8 mouse cellular contexts compared by ENCODE assay signal in the genomic region with DNA sequence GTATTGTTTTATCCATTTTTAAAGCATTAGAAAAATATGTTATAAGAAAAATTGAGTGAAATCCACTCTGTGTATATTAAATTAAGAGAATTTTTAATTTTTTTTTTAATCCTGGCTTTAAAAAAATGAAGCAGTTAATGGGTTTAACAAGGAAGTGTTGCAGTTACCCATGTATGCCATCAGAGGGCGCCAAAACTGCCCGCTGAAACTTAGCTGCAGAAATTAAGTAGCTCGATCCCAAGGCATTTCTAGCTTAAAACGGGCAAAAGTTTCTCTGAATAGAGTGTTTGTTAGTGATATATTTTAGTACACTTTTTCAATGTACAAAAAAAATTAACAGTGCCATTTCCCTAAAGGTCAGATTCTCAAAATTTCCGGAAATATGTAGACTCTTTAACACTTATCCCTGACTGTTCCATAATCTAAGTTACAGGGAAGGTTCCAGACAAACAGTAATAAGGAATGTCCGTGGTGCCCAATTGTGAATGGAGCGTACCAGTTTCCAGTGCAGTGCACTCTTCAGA.
A peak's percentile ranks its signal among the peaks of the same experiment; 100 is the strongest.
DNase-seq lines count a peak whose midpoint lies in the region; ATAC-seq and TF ChIP-seq lines count a peak whose summit lies in the region.

No protein-coding gene starts in this region.

- no peaks in the 10 kb centered on the region for H3K36me3 ChIP-seq in kidney, adult 2 months (ENCODE audit: control insufficient read depth, insufficient read depth, low read length)
- no peaks in the 10 kb centered on the region for H3K36me3 ChIP-seq in kidney, embryonic 14.5 days (ENCODE audit: control insufficient read depth, insufficient read depth, low read length)
- H3K36me3 ChIP-seq in midbrain, embryonic 15.5 days (replicated peaks) = no peaks in the 10 kb centered on the region

- H3K9ac ChIP-seq in kidney, embryonic 14.5 days (ENCODE audit: low read depth, low read length) = no peak overlapping the region
- H3K9ac ChIP-seq in midbrain, embryonic 15.5 days = no peak overlapping the region

- H3K4me1 ChIP-seq in kidney, adult 2 months (ENCODE audit: control insufficient read depth, insufficient read depth, low read length) = no peaks in the 10 kb centered on the region
- no peaks in the 10 kb centered on the region for H3K4me1 ChIP-seq in kidney, embryonic 14.5 days (ENCODE audit: control insufficient read depth, insufficient read depth, low read length)
- peaks cover 2% of the 10 kb centered on the region; the same call in 1 of the 2 replicates for H3K4me1 ChIP-seq in midbrain, embryonic 15.5 days

- POLR2A ChIA-PET in Patski (lab: Charles Lee) = no interaction called here

- no peak for TF ChIP-seq POLR2A in kidney, adult 2 months (IDR thresholded peaks at IDR 0.05; ENCODE audit: low read depth, low read length)

- in situ Hi-C loops in Patski (cut with MboI; ENCODE audit: low pct_unique_long_range_greater_than_20kb) = no loop called here

- H3K27ac ChIP-seq in kidney, adult 2 months (ENCODE audit: insufficient read depth, low read depth, low read length) = no peak overlapping the region
- no peak overlapping the region for H3K27ac ChIP-seq in kidney, embryonic 14.5 days (ENCODE audit: low read depth, low read length)
- H3K27ac ChIP-seq in midbrain, embryonic 15.5 days = no peak overlapping the region

- peak; percentile 61 for TF ChIP-seq CTCF in kidney, adult 2 months (conservative IDR thresholded peaks at IDR 0.05; ENCODE audit: insufficient read depth, insufficient read length, low read depth, low read length)
- peak; percentile 48 for TF ChIP-seq CTCF in Patski (IDR thresholded peaks at IDR 0.05)

- no peak overlapping the region for H3K4me3 ChIP-seq in kidney, adult 2 months (ENCODE audit: insufficient read depth, low read depth, low read length)
- no peak overlapping the region for H3K4me3 ChIP-seq in kidney, embryonic 14.5 days (ENCODE audit: low read length)
- H3K4me3 ChIP-seq in midbrain, embryonic 15.5 days = no peak overlapping the region

- intact Hi-C loops in heart, postnatal 36 days (cut with DNase I) = loop anchor here (5.0 kb wide), 1 partner anchor 461 kb away; no protein-coding TSS in a partner anchor
- intact Hi-C loops in left cerebral cortex, postnatal 36 days (cut with DNase I) = loop anchor here (5.0 kb wide), 1 partner anchor 101 kb away; no protein-coding TSS in a partner anchor

- H3K9me3 ChIP-seq in kidney, embryonic 14.5 days (ENCODE audit: control insufficient read depth, low read length) = no peaks in the 10 kb centered on the region
- H3K9me3 ChIP-seq in midbrain, embryonic 15.5 days = no peaks in the 10 kb centered on the region

- no peak for ATAC-seq in kidney, embryonic 14.5 days (ENCODE audit: low FRiP score, low TSS enrichment)
- peak; percentile 31 for ATAC-seq in Patski
- ATAC-seq in midbrain, embryonic 15.5 days (replicated peaks) = no peak

- no peaks in the 10 kb centered on the region for H3K27me3 ChIP-seq in kidney, adult 2 months (replicated peaks; ENCODE audit: control insufficient read depth, insufficient read depth, low read length)
- H3K27me3 ChIP-seq in kidney, embryonic 14.5 days (ENCODE audit: control insufficient read depth, insufficient read depth, low read length) = no peaks in the 10 kb centered on the region
- peaks cover 8% of the 10 kb centered on the region for H3K27me3 ChIP-seq in Patski
- H3K27me3 ChIP-seq in midbrain, embryonic 15.5 days (replicated peaks) = no peaks in the 10 kb centered on the region

- peak; percentile 42 for DNase-seq in kidney, adult 2 months
- no peak for DNase-seq in Patski (ENCODE audit: low read depth, low spot score)
- peak; percentile 38 for DNase-seq in embryo, embryonic 11.5 days (ENCODE audit: low read depth, low spot score)
- peak; percentile 39 to 52 for DNase-seq in heart, postnatal 36 days
- DNase-seq in left cerebral cortex, postnatal 36 days (ENCODE audit: low spot score in 2 of 2) = peak; percentile 22 to 34
- DNase-seq in thymus, postnatal 0 days (ENCODE audit: low spot score) = peak; percentile 61

- CTCF ChIA-PET in Patski (lab: Charles Lee) = interaction anchor here (0.7 to 1.7 kb wide), 6 partner anchors 8 to 457 kb away, joined by 3 to 6 read pairs (median 4); no protein-coding TSS in a partner anchor

- H3K4me2 ChIP-seq in kidney, embryonic 14.5 days (replicated peaks; ENCODE audit: low read depth, low read length) = no peak overlapping the region
- peak overlapping the region; percentile 13; the same call in 1 of the 2 replicates for H3K4me2 ChIP-seq in midbrain, embryonic 15.5 days

- WGBS in kidney, adult 2 months = 10% methylated on average over 7 of the region's 7 CpGs
- WGBS in kidney, embryonic 14.5 days = 21% methylated on average over 7 of the region's 7 CpGs
- WGBS in midbrain, embryonic 15.5 days = 17% methylated on average over 7 of the region's 7 CpGs
